Comparison of ENCODE assay signal across 9 mouse cellular contexts in genomic region chr7:100187601-100188000, GRCm38 (mm10). TPM values are rescaled to one million over a fixed set of nuclear protein-coding genes. Genes with fewer than 3 reads are reported as not detected.
DNase-seq lines count a peak whose midpoint lies in the region; ATAC-seq and TF ChIP-seq lines count a peak whose summit lies in the region.
"Had no signal": no experiment of that assay in that cellular context is flagged by ENCODE, and none has a peak within 500 bp of the region (broad histone marks: within the 10 kb centered on the region; RNA-seq: fewer than 3 reads in every experiment).

No protein-coding gene starts in this region.

- intact Hi-C loops in gastrocnemius, adult 2 months (cut with DNase I): loop anchor here (2.0 to 5.0 kb wide), 2 partner anchors 180 to 199 kb away; partner anchors contain the start of gene Chrdl2

- peaks cover 9% of the 10 kb centered on the region for H3K4me1 ChIP-seq in embryonic facial prominence, embryonic 10.5 days
- H3K4me1 ChIP-seq: limb, embryonic 15.5 days had no signal

- peak; percentile 37 for DNase-seq in gastrocnemius, adult 2 months
- DNase-seq in gastrocnemius, adult 8-10 months (ENCODE audit: low spot score in 2 of 2): no peak
- DNase-seq in 416B (ENCODE audit: low read depth) (peak; percentile 72), ZHBTc4 (ENCODE audit: low read depth, low spot score) (peak; percentile 47)
- peak; percentile 54 for DNase-seq in embryonic facial prominence, embryonic 10.5 days (ENCODE audit: low spot score)
- peak; percentile 13 to 55 for DNase-seq in layer of hippocampus, adult 18-20 months (ENCODE audit: low spot score in 2 of 2)
- DNase-seq in testis, postnatal 10 days (ENCODE audit: low spot score): peak; percentile 74

- peak; percentile 64; the same call in 1 of the 2 replicates for ATAC-seq in megakaryocyte-erythroid progenitor cell, adult 5-6 weeks (replicated peaks; ENCODE audit: low FRiP score, low TSS enrichment, poor library complexity, severe bottlenecking)

- no peaks in the 10 kb centered on the region for H3K36me3 ChIP-seq in embryonic facial prominence, embryonic 10.5 days (replicated peaks)
- H3K36me3 ChIP-seq: limb, embryonic 15.5 days had no signal

- WGBS in embryonic facial prominence, embryonic 10.5 days: 29% methylated on average over 7 of the region's 7 CpGs

- no peaks in the 10 kb centered on the region for H3K9me3 ChIP-seq in embryonic facial prominence, embryonic 10.5 days
- H3K9me3 ChIP-seq: limb, embryonic 15.5 days had no signal

- no peak overlapping the region for H3K27ac ChIP-seq in gastrocnemius, adult 2 months
- no peak overlapping the region for H3K27ac ChIP-seq in embryonic facial prominence, embryonic 10.5 days (replicated peaks)
- H3K27ac ChIP-seq: limb, embryonic 15.5 days had no signal

- TF ChIP-seq CTCF in gastrocnemius, adult 2 months (IDR thresholded peaks at IDR 0.05): peak; percentile 77

- no peak overlapping the region for H3K4me3 ChIP-seq in gastrocnemius, adult 2 months
- H3K4me3 ChIP-seq in embryonic facial prominence, embryonic 10.5 days: no peak overlapping the region
- H3K4me3 ChIP-seq: limb, embryonic 15.5 days had no signal

- H3K27me3 ChIP-seq in embryonic facial prominence, embryonic 10.5 days (replicated peaks; ENCODE audit: low read depth, poor library complexity, severe bottlenecking): 0 out of 2 replicates have a peak, but pooled peaks cover 12% of the 10 kb centered on the region
- H3K27me3 ChIP-seq: limb, embryonic 15.5 days had no signal

RNA-seq across cellular contexts. Expression of gene Kcne3, which starts 11.3 kb away (rescaled TPM):
- total RNA-seq in gastrocnemius, adult 2 months (2021): under 1 TPM in 1 of 2 experiments, not detected in 1; 0.59 TPM
- total RNA-seq in gastrocnemius, adult 8-10 months (2022): 1 to 10 TPM in 1 of 4 experiments, under 1 TPM in 2, not detected in 1; 0.29 to 1.0 (median 0.89) TPM
- 17.0 and 19.7 TPM in 2 replicates for polyA plus RNA-seq in embryonic facial prominence, embryonic 10.5 days (2016; fragmentation: Nextera tagmentation; extraction: Ambion mirVana)
- under 1 TPM; 0.43 to 0.79 TPM for total RNA-seq in layer of hippocampus, adult 18-20 months (2021)
- 4.1 TPM in 1 of 2 replicates, not detected in the other for total RNA-seq in megakaryocyte-erythroid progenitor cell, adult 5-6 weeks (2014; fragmentation: Nextera tagmentation)
- total RNA-seq in megakaryocyte-erythroid progenitor cell, adult 5-6 weeks (2017): 0.38 TPM in 1 of 2 replicates, not detected in the other

RNA-seq across cellular contexts. Expression of gene Lipt2, which starts 28.5 kb away (rescaled TPM):
- total RNA-seq in gastrocnemius, adult 2 months (2021): 1 to 10 TPM; 4.7 to 5.3 TPM
- 1 to 10 TPM; 4.1 to 5.6 (median 4.5) TPM for total RNA-seq in gastrocnemius, adult 8-10 months (2022)
- polyA plus RNA-seq in embryonic facial prominence, embryonic 10.5 days (2016; fragmentation: Nextera tagmentation; extraction: Ambion mirVana): 27.0 and 28.3 TPM in 2 replicates
- 1 to 10 TPM; 4.0 to 4.1 TPM for total RNA-seq in layer of hippocampus, adult 18-20 months (2021)
- 5.2 and 13.0 TPM in 2 replicates for total RNA-seq in megakaryocyte-erythroid progenitor cell, adult 5-6 weeks (2014; fragmentation: Nextera tagmentation)
- 8.5 and 16.9 TPM in 2 replicates for total RNA-seq in megakaryocyte-erythroid progenitor cell, adult 5-6 weeks (2017)

RNA-seq across cellular contexts. Expression of gene Pgm2l1, which starts 39.6 kb away (rescaled TPM):
- total RNA-seq in gastrocnemius, adult 2 months (2021): 10 to 100 TPM; 16.0 to 19.3 TPM
- total RNA-seq in gastrocnemius, adult 8-10 months (2022): 10 to 100 TPM; 22.7 to 24.6 (median 24.0) TPM
- polyA plus RNA-seq in embryonic facial prominence, embryonic 10.5 days (2016; fragmentation: Nextera tagmentation; extraction: Ambion mirVana): 4.0 and 4.4 TPM in 2 replicates
- 100 to 1,000 TPM; 250 to 264 TPM for total RNA-seq in layer of hippocampus, adult 18-20 months (2021)
- 11.6 and 21.7 TPM in 2 replicates for total RNA-seq in megakaryocyte-erythroid progenitor cell, adult 5-6 weeks (2014; fragmentation: Nextera tagmentation)
- 13.7 and 18.0 TPM in 2 replicates for total RNA-seq in megakaryocyte-erythroid progenitor cell, adult 5-6 weeks (2017)

Comparison
In these comparisons a context has a peak if more than half of its experiments do, and no peak if none do; other contexts are left out.
1. DNase-seq: peak in gastrocnemius, adult 2 months (single experiment), 416B (single experiment), ZHBTc4 (single experiment), embryonic facial prominence, embryonic 10.5 days (single experiment), layer of hippocampus, adult 18-20 months (2 of 2) and testis, postnatal 10 days (single experiment); none in gastrocnemius, adult 8-10 months (0 of 2).
2. RNA of gene Pgm2l1, which starts 39.6 kb away (total RNA-seq): 250 to 264 TPM in layer of hippocampus, adult 18-20 months; 22.7 to 24.6 TPM in gastrocnemius, adult 8-10 months, 16.0 to 19.3 TPM in gastrocnemius, adult 2 months and 11.6 to 21.7 TPM in megakaryocyte-erythroid progenitor cell, adult 5-6 weeks; every median in the first group is over 4 times any median in the second.